Mouse (Mus musculus) adrenal gland, postnatal 14 days (tissue): Measurements from ENCODE around the gene Nkpd1. TPM values are rescaled to one million over a fixed set of nuclear protein-coding genes. Genes with fewer than 3 reads are reported as not detected.
A peak's percentile ranks its signal among the peaks of the same experiment; 100 is the strongest.

Experiments
- DNase-seq: peaks from one replicate; pipeline ENCODE4 v3.0.0; 2021; ENCODE audit warnings: mixed read lengths
- long read RNA-seq, 2 experiments: library from polyadenylated mRNA; stranded (forward); transcript quantifications; one replicate each; pipeline ENCODE4 v2.0.0; 2021
- total RNA-seq: library from RNA; stranded (reverse); gene quantifications from 2 replicates; pipeline ENCODE4 v1.2.3, GENCODE M21; 2021

Gene Nkpd1
- total RNA-seq, result 0.15 and 0.83 TPM in 2 replicates
- long read RNA-seq, experiment 1, result 0 reads
- long read RNA-seq, experiment 2, result 0 reads

GRCm38 (mm10) chr7:19517652-19518365 is at the start of gene Nkpd1:
Nkpd1 (plus strand) TSS chr7:19517838.
- DNase-seq, result peak; percentile 54

DNA sequence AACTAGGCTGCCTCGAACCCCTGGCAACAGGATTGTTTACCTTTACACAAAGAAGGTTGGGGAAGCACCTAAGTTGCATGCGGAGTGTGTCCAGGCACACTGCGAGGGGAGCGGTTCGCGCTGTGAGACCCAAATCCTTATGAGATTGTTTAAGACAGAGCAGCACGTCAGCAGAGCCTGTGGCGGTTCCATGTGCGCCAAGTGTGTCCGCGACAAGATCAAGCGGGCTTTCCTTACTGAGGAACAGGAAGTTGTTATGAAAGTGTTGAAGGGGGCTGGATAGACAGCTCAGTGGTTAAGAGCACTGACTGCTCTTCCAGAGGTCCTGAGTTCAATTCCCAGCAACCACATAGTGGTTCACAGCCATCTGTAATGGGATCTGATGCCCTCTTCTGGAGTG is 49.4 kb upstream of the Nkpd1 start:
- DNase-seq, result no peak

GRCm38 (mm10) chr7:19469404-19469803 is 48.2 kb upstream of the Nkpd1 start:
- DNase-seq, result no peak

DNA sequence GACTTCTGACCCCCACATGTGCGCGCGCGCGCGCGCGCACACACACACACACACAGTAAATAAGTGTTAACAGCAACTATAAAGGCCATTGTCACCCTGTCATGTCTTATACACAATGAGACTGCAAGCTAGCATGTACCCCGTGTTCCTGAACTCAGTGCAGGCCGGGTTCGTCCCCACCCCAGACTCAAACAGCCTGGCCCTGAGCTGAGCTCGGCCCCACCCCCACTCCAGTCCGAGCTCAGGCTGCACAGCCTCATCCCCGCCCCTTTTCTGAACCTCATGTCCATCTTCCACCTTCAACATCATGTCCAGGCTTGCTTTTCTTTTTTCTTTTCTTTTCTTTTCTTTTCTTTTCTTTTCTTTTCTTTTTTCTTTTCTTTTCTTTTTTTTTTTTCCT is 47.3 kb upstream of the Nkpd1 start:
- DNase-seq, result no peak

DNA sequence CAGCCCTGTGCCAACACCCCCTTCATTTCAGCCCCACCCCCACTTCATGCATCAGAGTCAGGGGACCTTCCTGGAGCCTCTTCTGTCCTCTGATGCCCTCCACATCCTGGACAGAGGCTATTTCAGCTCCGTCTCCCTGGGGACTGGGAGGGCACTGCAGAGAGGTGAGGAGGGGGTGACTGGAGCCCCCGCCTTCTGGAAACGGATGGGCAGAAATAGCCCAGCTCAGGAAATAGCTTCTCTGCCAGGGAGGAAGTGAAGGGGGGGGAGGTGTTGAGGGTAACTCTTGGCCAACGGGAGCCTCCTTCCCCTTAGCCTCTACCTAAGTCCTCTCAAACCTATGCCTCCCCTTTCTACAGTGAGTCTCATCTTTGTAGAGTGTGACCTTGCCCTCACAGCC is 45.2 kb upstream of the Nkpd1 start:
- DNase-seq, result peak; percentile 70

- DNase-seq, result peak; percentile 92
Observed at GRCm38 (mm10) chr7:19473875-19474443, 43.7 kb upstream of the Nkpd1 start.

DNA sequence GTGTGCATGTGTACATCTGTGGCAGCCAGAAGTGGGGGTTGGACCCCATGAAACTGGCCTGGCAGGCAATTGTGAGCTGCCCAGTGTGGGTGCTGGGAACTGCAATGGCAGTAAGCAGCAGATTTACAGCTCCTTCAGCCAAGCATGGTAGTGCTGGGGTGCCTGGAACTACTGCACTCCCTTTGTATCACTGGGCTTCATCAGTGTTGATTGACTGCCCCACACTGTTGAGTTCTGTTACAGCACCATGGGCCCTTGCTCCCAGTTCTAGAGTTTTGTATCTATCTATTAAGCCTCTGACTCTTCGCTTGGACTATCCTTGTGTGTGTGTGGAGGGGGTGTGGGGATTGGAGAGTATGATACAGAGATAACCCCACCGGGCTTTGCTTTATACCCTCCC is 40.6 kb upstream of the Nkpd1 start:
- no peak for DNase-seq

GRCm38 (mm10) chr7:19477624-19478384 is 39.8 kb upstream of the Nkpd1 start:
- DNase-seq, result peak; percentile 50

GRCm38 (mm10) chr7:19483281-19483680 is 34.4 kb upstream of the Nkpd1 start:
- no peak for DNase-seq

GRCm38 (mm10) chr7:19485488-19485887 is 32.1 kb upstream of the Nkpd1 start:
- DNase-seq, result no peak

DNA sequence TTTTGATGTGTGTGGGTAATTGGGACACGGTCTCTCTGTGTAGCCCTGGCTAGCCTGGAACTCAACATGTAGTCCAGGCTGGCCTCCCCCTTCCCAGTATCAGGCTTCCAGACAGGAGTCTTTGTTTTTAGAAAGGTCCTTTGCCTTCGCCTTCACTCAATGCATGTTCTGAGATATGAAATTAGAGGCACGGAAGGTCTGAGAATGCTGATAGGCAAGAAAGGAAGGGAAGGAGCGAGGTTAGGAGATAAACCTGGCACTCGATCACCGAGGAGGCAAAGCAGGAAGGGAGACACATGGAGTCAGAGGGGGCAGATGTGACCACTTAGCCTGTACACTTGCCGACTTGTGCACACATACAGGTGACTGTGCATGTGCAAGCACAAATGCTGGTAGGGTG is 31.1 kb upstream of the Nkpd1 start:
- DNase-seq, result no peak

GRCm38 (mm10) chr7:19489525-19489924 is 28.1 kb upstream of the Nkpd1 start:
- DNase-seq, result no peak

- DNase-seq, result peak; percentile 81
Observed at GRCm38 (mm10) chr7:19491731-19492130, 25.9 kb upstream of the Nkpd1 start.

- DNase-seq, result peak; percentile 49
Observed at GRCm38 (mm10) chr7:19494751-19495474, 22.7 kb upstream of the Nkpd1 start.

DNA sequence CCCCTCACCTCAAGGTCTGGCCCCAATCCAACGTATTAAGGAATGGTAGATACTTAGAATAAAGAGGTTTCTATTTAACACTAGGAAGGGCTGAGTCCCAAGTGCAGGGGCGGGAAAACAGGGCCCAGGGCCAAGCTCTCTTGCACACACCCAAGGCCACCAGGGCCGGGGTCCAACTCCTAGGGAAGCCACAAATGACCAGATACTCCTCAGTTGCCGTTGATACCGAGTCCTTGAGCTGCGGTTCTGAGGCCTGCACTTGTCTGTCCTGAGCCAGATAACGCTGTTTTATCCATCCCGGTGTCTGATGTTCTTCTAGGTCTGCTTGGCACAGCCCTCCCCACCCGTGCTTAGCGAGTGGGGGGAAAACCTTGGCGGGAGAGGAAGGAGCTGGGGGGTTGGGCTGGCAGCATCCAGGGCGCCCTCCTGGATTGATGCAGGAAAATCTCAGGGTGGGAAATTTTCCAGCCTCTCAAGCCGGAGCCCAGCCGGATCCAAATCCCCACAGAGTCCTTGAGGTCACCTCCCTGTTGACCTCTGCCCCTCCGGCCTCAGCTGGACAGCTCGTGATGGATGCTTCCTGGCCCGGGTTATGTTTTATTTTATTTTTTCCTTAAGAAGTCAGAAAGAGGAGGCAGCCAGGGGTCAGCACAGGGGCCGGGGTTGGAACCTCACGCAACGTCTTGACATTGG is 22.0 kb upstream of the Nkpd1 start:
- DNase-seq, result peak; percentile 84

- no peak for DNase-seq
Observed at GRCm38 (mm10) chr7:19496214-19496555, 21.5 kb upstream of the Nkpd1 start.

DNA sequence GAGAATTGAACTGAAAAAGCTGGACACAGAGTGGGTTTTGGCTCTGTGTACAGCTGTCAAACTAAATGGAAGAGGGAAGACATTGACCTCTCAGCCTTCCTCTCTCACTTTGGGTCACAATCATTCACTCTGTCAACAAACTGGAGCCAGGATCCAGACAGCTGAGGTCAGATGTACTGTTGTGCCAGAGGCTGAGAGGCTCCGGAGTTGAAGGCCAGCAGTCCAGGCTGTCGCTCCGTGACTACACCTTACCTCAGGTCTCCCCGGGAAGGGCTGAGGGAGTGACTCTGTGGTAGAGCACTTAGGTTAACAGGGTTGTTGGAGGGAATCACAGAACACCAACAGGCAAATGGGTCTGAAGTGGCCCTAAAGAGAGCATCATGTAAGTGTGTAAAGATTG is 19.3 kb upstream of the Nkpd1 start:
- DNase-seq, result peak; percentile 70

- no peak for DNase-seq
Observed at GRCm38 (mm10) chr7:19500420-19501363, 16.9 kb upstream of the Nkpd1 start.

GRCm38 (mm10) chr7:19501658-19502057 is 16.0 kb upstream of the Nkpd1 start:
- peak; percentile 83 for DNase-seq

- peak; percentile 77 for DNase-seq
Observed at GRCm38 (mm10) chr7:19503481-19504068, 14.1 kb upstream of the Nkpd1 start.

DNA sequence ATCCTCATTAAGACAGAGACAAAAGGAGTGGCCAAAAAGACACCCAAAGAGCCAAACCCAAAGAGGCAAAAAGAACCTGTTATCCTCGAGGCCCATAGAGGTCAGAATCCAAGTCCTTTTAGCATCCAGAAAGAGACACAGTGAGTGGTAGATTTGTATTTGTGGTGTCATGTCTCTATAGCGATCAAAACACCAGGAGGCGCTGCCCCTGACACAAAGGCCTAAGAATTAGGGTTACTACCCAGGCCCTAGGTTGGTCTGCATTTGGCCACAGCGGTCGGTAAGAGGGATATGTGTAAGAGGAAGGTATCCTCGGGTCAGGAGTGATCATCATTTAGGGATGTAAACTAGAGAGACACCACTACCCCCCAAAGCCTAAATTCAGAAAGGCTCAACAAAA is 11.3 kb upstream of the Nkpd1 start:
- DNase-seq, result no peak
